Mouse (Mus musculus) E14TG2a.4 (cell line): Measurements from ENCODE around the gene Camkmt.

Source experiments
- CTCF ChIP-seq: conservative IDR thresholded peaks from 2 replicates; pipeline ENCODE4 v1.5.1; 2014; ENCODE audit warnings: low read length
- NANOG ChIP-seq: IDR thresholded peaks from 2 replicates; pipeline ENCODE4 v1.6.1; 2014; ENCODE audit warnings: borderline replicate concordance, low read length, mixed read lengths
- POU5F1 ChIP-seq: IDR thresholded peaks from 2 replicates; pipeline ENCODE4 v1.6.1; 2014; ENCODE audit warnings: low read length, borderline replicate concordance

- TF ChIP-seq CTCF (no peak), NANOG (no peak), POU5F1 (no peak)
These were observed 252.1 kb downstream of the Camkmt start for GRCm38 (mm10) chr17:85342471-85342870.
